Mouse (Mus musculus) kidney, postnatal 0 days (tissue): ENCODE results near the gene Hsf2bp. TPM values are rescaled to one million over a fixed set of nuclear protein-coding genes. Genes with fewer than 3 reads are reported as not detected.

ENCODE experiments used
- ATAC-seq: fragments of 200-750 bp; cut with Nextera tagmentation; replicated peaks from 2 replicates; pipeline ENCODE4 v1.8.0; 2017; ENCODE audit warnings: low read depth, moderate number of reproducible peaks, moderate TSS enrichment, moderate library complexity; ENCODE audit not compliant: low FRiP score
- DNase-seq: peaks from one replicate; pipeline ENCODE4 v3.0.0-alpha.2; 2016; ENCODE audit warnings: low spot score
- H3K27ac ChIP-seq: fragments of 300-500 bp; sonication (generic); 2 replicates; pipeline ENCODE4 v1.5.1; 2014; ENCODE audit warnings: mild to moderate bottlenecking
- H3K27me3 ChIP-seq: fragments of 300-500 bp; sonication (generic); 2 replicates; pipeline ENCODE4 v1.6.1; 2014; ENCODE audit warnings: low read length, mixed read lengths; ENCODE audit not compliant: insufficient read depth
- H3K36me3 ChIP-seq: fragments of 300-500 bp; sonication (generic); 2 replicates; pipeline ENCODE4 v1.6.1; 2014; ENCODE audit warnings: low read length, mixed read lengths; ENCODE audit not compliant: insufficient read depth
- H3K4me1 ChIP-seq: fragments of 300-500 bp; sonication (generic); replicated peaks from 2 replicates; pipeline ENCODE4 v1.6.1; 2014; ENCODE audit warnings: antibody characterized with exemption, low read length, mixed read lengths; ENCODE audit not compliant: insufficient read depth
- H3K4me2 ChIP-seq: fragments of 300-500 bp; sonication (generic); 2 replicates; pipeline ENCODE4 v1.6.1; 2014; ENCODE audit warnings: mild to moderate bottlenecking, low read length, moderate library complexity, mixed read lengths
- H3K4me3 ChIP-seq: fragments of 300-500 bp; sonication (generic); replicated peaks from 2 replicates; pipeline ENCODE4 v1.5.1; 2014; ENCODE audit warnings: low read depth, low read length
- H3K9ac ChIP-seq: fragments of 300-500 bp; sonication (generic); 2 replicates; pipeline ENCODE4 v1.6.1; 2014; ENCODE audit warnings: low read depth, low read length
- H3K9me3 ChIP-seq: fragments of 300-500 bp; sonication (generic); replicated peaks from 2 replicates; pipeline ENCODE4 v1.6.1; 2016; ENCODE audit warnings: low read length, inconsistent platforms, mixed read lengths
- CTCF ChIP-seq: IDR thresholded peaks from 2 replicates; pipeline ENCODE4 v1.5.1; 2016; ENCODE audit warnings: antibody characterized with exemption, low read depth, mild to moderate bottlenecking, moderate library complexity
- WGBS: fragments of 180-500 bp; shearing (Covaris S2); extraction: QIAGEN DNeasy Blood & Tissue Kit; methylation state at CpG from one replicate; pipeline ENCODE4 v1.1.7; 2014; 5-methylcytosine and 5-hydroxymethylcytosine counted together
- polyA plus RNA-seq: library from polyadenylated mRNA; unstranded; fragments of >200 nt; fragmentation: Nextera tagmentation; extraction: Ambion mirVana; gene quantifications from 2 replicates; pipeline ENCODE4 v1.2.1, GENCODE M21; 2015

The Hsf2bp gene
- polyA plus RNA-seq, 1 experiment from 2014 or later = 2.9 TPM

- Histone ChIP-seq H3K36me3 (no peaks in the 10 kb centered on the region), H3K4me2 (no peak overlapping the region), H3K4me3 (no peak overlapping the region), H3K27me3 (no peaks in the 10 kb centered on the region), H3K9me3 (no peaks in the 10 kb centered on the region), H3K9ac (no peak overlapping the region), H3K27ac (no peak overlapping the region), H3K4me1 (peaks cover 9% of the 10 kb centered on the region)
- 88% methylated on average over 5 of the region's 5 CpGs for WGBS
- TF ChIP-seq CTCF = no peak
- no peak for DNase-seq
- no peak for ATAC-seq
These were observed 73.9 kb downstream of the Hsf2bp start for GRCm38 (mm10) chr17:31962281-31962680.

- Histone ChIP-seq H3K36me3 (no peaks in the 10 kb centered on the region), H3K27ac (no peak overlapping the region), H3K9ac (no peak overlapping the region), H3K27me3 (no peaks in the 10 kb centered on the region), H3K4me1 (no peaks in the 10 kb centered on the region), H3K4me3 (no peak overlapping the region), H3K4me2 (no peak overlapping the region), H3K9me3 (no peaks in the 10 kb centered on the region)
- 90% methylated on average over 9 of the region's 9 CpGs for WGBS
- no peak for TF ChIP-seq CTCF
- DNase-seq = no peak
- no peak for ATAC-seq
These were observed 81.5 kb downstream of the Hsf2bp start for GRCm38 (mm10) chr17:31954551-31955140.

DNA sequence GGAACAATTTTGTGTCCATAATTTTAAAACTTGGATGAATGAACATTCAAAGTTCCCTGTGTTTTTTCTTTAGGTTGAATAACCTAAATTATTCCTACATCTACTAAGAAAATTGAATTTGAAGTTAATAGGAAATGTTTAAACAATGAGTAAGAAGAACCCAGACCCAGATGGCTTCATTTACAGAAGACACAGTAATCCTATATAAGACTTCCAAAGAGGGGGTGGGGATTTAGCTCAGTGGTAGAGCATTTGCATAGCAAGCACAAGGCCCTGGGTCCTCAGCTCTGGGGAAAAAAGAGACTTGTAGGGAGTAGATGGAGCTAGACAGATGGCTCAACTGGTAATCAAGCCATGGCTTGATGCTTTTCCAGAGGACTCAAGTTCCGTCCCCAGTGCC is 87.1 kb downstream of the Hsf2bp start:
- H3K27me3 ChIP-seq = no peaks in the 10 kb centered on the region
- H3K4me2 ChIP-seq = no peak overlapping the region
- 80% methylated on average over 1 of the region's 1 CpGs for WGBS
- no peak overlapping the region for H3K27ac ChIP-seq
- H3K9ac ChIP-seq = no peak overlapping the region
- TF ChIP-seq CTCF = no peak
- peaks cover 4% of the 10 kb centered on the region for H3K4me1 ChIP-seq
- ATAC-seq (no peak), DNase-seq (no peak)
- H3K36me3 ChIP-seq = no peaks in the 10 kb centered on the region
- H3K9me3 ChIP-seq = no peaks in the 10 kb centered on the region
- no peak overlapping the region for H3K4me3 ChIP-seq

- Histone ChIP-seq H3K4me3 (no peak overlapping the region), H3K9me3 (no peaks in the 10 kb centered on the region), H3K9ac (no peak overlapping the region), H3K4me2 (no peak overlapping the region), H3K27me3 (no peaks in the 10 kb centered on the region), H3K27ac (no peak overlapping the region), H3K4me1 (peaks cover 6% of the 10 kb centered on the region), H3K36me3 (no peaks in the 10 kb centered on the region)
- WGBS = 94% methylated on average over 9 of the region's 9 CpGs
- ATAC-seq = no peak
- no peak for DNase-seq
- TF ChIP-seq CTCF = no peak
These were observed 89.7 kb downstream of the Hsf2bp start for GRCm38 (mm10) chr17:31946436-31946835.

DNA sequence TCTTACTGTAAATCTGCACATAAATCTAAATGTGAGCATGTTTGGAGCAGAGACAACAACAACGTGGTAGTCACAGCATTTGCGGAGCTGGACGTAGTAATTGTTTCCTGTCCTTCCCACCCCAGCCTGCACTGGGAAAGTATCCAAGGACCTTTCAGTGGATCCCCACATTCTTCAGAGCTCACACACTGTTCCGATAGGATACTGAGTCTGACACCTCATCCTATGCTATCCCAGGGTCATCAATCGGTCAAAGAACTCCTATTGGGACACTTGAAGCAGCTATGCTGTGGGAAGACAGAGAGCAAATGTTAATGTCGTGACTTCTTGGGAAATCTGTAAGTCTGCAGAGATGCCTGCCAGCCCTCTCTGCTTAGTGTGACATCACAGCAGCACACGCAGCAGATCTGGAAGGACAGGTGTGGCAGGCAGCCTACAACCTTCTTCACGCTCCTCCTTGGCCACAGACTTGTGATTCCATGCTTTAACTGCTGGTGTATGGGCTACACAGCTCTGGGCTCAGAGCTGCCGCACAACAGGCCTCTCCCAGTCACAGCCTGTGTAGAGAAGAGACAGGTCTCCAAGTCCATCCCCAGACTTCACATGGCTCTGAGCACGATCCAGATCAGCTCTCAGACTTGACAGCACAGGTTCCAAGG is 92.1 kb downstream of the Hsf2bp start:
- Histone ChIP-seq H3K9ac (no peak overlapping the region), H3K27me3 (no peaks in the 10 kb centered on the region), H3K36me3 (no peaks in the 10 kb centered on the region), H3K4me1 (peaks cover 17% of the 10 kb centered on the region), H3K9me3 (no peaks in the 10 kb centered on the region), H3K4me2 (no peak overlapping the region), H3K4me3 (no peak overlapping the region), H3K27ac (peak overlapping the region; percentile 64)
- 49% methylated on average over 10 of the region's 10 CpGs for WGBS
- ATAC-seq (no peak; the same call in 1 of the 2 replicates), DNase-seq (peak; percentile 89)
- TF ChIP-seq CTCF = no peak

- Histone ChIP-seq H3K9ac (no peak overlapping the region), H3K4me2 (no peak overlapping the region), H3K4me1 (peaks cover 32% of the 10 kb centered on the region), H3K27ac (no peak overlapping the region), H3K4me3 (no peak overlapping the region), H3K36me3 (no peaks in the 10 kb centered on the region), H3K27me3 (no peaks in the 10 kb centered on the region), H3K9me3 (no peaks in the 10 kb centered on the region)
- 58% methylated on average over 4 of the region's 4 CpGs for WGBS
- DNase-seq = peak; percentile 32
- TF ChIP-seq CTCF = no peak
- no peak for ATAC-seq
These were observed 94.5 kb downstream of the Hsf2bp start for GRCm38 (mm10) chr17:31941616-31942015.
